Mouse (Mus musculus) naive thymus-derived CD4-positive, alpha-beta T cell, adult 2 months (primary cell): ENCODE data around the gene Arid5b.
A peak's percentile ranks its signal among the peaks of the same experiment; 100 is the strongest.
"Not testable (repeated sequence)": the region's sequence is repeated elsewhere in the genome, so short reads cannot be mapped to it uniquely, and the experiment has no call there.

Source experiments
- DNase-seq: peaks from one replicate; pipeline ENCODE4 v3.0.0-alpha.2; 2011; ENCODE audit warnings: low read depth

Arid5b gene

DNA sequence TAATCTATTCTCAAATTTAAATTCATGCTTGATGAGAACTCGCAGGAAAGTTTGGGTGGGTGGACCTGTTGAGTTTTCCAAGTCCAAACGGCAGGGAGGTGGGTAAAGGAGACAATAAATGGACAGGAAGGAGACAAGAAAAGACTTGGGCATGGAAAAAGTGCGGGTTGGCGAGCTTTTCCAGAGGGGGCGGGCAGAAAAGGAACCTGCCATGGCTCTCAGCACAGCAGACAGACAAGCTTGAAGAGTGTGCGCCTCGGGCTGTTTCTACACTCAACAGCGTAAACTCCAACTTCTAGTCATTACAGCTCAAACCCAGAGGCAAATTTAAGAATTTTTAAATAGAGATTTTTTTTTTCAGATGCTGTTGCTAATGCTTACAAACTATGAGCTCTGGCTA is 168.4 kb downstream of the Arid5b start:
- no peak for DNase-seq

- DNase-seq = no peak
Measured at GRCm38 (mm10) chr10:68109651-68110050, 168.9 kb downstream of the Arid5b start.

DNA sequence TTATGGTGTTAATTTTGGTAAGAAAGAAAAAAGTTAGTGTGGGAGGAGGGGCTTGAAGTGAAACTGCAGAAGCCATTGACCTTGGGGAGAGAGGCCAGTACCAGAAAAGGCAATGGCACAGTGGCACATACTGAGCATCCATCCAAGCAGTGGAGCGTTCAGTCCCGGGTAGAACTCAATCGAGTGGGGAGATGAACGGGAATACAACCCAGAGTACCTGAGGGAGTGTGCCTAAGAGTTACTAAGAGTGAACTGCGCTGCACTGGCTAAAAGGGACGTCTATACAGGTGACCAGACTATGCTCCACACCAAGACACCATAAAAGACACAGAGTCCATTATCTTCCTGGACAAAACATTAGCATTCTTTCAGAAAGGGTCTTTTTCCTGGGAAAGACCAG is 170.8 kb downstream of the Arid5b start:
- no peak for DNase-seq

DNA sequence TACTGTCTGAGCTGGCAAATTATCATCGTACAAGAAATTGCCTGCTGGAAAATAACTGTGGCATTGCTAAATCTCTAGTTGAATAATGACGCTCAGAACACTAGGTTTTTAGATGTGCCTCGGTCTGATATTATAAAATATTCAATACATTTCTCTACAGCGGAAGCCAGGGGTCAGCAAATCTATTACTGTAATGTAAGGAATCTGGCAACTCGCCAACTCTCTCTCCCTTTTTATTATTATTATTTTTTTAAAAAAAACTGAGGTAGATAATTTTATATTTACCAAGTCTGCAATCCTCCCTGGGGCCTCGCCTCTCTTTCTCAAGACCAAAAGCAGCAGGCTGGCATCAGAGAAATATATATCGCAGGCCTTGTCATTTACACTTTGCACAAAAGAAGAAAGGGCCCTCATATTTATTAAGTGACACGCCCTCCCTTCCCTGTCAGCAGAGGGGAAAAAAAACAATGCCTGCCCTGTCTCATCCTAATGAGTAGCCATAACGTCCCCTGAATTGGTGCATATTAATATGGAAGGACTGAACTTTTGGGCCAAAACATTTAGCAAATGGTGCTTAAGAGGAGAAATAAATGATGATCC is 172.1 kb downstream of the Arid5b start:
- no peak for DNase-seq

DNA sequence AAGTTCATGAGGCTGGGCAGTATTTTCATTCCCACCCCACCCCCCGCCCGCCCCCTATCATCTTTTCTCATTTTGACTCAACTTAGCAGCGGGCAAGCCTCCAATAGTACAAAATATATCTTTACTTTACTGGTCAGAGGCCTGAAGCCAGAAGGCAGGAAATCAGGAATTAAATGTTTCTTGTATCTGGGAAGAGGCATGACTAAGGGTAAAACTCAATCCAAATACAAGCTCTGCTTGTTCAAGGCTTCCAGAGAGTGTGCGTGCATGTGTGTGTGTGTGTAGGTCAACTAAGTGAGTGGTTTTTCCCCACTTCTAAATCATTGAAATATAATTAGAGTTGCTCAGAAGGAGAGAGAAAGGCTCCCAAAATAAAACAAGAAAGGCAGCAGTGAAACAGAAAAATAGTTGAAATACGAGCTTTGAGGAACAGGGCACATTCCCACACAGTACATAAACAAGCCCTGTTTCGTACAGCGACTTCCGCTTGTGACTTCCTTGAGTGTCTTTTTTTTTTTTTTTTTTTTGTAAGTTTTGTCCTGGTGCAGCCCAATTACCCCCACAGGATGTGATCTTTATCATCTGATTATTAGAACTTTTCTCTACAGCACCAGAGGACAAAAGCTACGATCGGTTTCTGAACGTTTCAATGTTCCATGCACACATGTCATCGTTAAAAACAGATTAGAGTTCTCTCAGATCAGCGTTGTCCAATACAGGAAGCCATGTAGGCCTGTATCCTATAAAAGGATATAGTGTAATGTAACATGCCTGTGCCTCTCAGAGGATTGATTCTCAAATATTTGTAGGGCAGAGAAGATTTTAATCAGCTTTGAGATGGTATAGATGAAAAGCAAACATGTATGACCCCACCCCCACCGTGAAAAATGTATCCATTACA is 173.4 kb downstream of the Arid5b start:
- DNase-seq = peak; percentile 75

DNA sequence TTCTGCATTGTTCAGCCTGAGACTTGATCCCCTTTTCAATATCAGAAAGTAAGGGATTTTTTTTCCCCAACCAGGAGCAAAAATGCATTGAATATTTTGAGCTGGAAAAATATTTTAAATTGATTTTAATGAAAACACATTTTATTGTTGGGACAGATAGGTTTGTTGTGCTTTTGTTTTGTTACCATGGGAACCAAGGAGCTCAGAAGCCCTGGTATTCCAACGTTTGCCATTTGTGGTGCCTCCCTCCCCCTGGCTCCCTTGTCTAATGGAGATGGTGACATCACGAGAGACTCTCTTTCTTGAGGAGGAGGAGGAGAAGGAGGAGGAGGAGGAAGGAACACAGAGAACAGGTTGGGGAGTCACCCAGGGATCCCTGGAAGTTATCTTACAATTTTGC is 174.1 kb downstream of the Arid5b start:
- DNase-seq = peak; percentile 47

DNA sequence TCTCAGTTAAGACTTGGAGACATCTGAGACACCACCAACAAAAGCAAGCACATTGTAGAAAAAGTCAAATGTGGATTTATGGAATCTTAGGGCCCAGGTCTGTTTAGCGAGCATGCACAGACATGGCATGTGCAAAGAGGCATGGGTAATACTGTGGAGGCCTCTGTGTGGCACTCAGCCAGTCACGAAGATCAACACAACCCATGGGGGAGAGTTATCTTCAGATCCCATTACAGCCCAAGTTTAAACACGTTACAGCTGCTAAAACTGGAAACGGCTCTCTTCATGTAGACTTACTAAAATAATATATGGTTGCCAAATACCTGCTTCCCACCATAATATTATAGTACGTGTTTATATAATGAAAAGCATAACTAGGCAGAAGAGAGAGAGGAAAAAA is 174.6 kb downstream of the Arid5b start:
- DNase-seq = no peak

DNA sequence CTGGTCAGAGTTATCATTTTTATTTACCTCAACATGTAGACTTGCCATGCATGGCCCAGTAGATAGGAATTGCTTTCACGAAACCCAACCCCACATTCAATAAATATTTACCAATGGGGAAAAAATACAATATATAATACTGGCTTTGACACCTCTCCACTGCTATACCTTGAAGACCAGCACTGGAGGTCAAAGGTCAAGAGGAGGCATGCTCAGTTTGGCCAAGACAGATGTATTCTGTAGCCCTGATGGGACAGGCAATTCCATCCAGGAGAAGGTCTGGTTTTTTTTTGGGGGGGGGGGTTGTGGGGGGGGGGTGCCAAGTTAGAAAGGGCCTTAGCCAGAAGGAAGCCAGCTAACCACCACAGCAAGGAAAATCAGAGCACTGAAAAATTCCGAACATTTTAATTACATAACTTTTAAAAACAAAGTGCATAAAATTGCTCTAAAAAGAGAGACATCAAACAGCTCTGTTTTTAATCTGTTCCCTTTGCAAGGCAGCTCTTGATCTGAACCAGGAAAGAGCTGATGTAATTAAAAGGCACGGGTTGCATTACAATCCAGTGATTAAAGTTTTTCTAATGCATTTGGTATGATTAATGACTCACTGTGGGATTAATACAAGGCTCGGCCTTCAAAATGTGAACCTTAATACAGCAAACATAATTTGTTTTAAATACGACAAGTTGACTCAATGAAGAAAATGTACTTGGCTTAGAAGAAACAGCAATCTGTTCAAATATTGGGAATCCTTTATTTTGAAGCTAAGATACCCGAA is 175.3 kb downstream of the Arid5b start:
- DNase-seq = no peak

DNA sequence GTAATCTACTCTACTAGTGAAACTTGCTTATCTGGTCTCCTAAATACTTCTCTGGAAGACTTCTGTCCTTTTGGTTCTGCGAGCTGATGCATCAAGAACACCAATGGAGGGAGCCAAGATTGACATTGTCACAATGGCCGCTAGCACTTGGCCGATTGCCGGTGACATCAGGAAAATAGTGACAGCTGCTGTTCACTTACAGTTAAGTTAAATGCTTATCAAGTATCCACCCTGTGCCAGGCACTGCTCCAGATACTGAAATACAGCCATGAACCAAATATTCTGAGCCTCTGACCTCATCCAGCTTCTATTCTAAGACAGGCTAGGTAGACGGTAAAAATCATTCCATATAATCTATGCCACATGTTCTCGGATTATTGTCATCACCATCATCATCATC is 176.0 kb downstream of the Arid5b start:
- no peak for DNase-seq

DNA sequence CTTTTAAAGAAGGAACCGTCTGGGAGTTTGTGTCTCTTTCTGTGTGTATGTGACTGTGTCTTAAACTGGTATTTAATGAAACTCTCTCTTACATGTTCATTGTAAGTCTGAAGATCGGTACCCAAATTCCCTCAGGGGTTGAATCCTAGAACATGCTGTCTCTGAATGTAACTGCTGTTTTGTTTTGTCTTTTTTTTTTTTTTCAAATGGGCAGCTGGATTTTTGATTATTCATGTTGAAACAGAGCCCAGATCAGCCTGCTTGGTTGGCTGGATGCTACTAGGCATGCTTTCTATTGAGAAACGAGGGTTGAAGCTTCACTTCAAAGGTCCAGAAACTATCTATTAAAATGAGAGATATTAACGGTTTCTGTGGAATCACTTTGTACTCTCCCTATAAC is 177.3 kb downstream of the Arid5b start:
- no peak for DNase-seq

- no peak for DNase-seq
Measured at GRCm38 (mm10) chr10:68100506-68100905, 178.0 kb downstream of the Arid5b start.

DNA sequence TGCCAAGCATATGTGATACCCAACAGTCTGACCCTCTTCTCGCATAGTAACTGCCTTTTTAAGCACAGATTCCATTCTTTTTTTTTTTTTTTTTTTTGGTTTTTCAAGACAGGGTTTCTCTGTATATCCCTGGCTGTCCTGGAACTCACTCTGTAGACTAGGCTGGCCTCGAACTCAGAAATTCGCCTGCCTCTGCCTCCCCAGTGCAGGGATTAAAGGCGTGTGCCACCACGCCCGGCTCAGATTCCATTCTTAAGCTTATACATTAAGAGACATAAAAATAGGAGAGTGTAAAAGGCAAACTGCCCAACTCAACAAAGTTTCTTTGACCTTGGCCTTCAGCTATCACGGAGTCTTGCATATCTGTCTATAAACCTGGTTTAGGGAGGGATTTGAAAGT is 178.7 kb downstream of the Arid5b start:
- not testable (repeated sequence) for DNase-seq

- no peak for DNase-seq
Measured at GRCm38 (mm10) chr10:68097821-68098675, 180.5 kb downstream of the Arid5b start.

GRCm38 (mm10) chr10:68096395-68096794 is 182.1 kb downstream of the Arid5b start:
- no peak for DNase-seq

GRCm38 (mm10) chr10:68095136-68095535 is 183.4 kb downstream of the Arid5b start:
- DNase-seq = no peak

- no peak for DNase-seq
Measured at GRCm38 (mm10) chr10:68093496-68093895, 185.0 kb downstream of the Arid5b start.

DNA sequence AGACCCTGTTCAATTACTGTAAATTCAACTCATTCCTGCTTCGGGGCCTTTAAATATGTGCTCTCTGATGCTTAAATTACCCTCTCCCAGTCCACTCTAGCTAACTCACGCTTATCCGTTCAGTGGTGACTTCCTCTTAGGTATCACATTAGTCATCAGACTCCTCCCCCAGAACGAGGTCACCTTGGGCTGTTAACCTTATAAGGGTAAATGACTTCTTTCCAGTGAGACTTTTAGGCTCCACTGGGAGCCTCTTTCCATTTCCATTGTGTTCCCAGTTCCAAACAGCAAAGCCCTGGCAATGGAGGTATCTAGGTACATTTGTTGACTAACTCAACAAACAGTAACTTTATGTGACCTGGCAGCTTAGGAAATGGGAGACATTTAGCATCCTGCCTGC is 186.7 kb downstream of the Arid5b start:
- DNase-seq = no peak

DNA sequence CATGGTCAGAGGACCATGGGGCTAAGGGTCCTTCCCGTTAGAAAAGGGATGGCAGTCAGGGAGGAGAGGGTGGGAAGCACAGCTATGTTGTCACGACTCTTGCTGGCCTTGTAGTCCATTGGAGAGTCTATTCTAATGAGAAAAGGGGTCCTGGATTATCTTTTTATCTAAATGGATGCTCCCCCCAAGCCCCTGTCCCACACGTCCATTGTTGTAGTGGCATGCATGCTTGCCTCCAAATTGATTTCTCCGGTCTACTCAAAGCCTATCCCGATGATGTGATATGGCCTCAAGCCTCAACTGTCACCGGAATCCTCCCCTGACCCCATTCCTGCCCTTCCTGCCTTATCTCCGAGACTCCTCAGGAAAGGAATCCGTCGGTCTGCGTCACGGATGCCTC is 187.5 kb downstream of the Arid5b start:
- DNase-seq = no peak

- DNase-seq = no peak
Measured at GRCm38 (mm10) chr10:68090544-68090943, 188.0 kb downstream of the Arid5b start.

- no peak for DNase-seq
Measured at GRCm38 (mm10) chr10:68090197-68090535, 188.4 kb downstream of the Arid5b start.

DNA sequence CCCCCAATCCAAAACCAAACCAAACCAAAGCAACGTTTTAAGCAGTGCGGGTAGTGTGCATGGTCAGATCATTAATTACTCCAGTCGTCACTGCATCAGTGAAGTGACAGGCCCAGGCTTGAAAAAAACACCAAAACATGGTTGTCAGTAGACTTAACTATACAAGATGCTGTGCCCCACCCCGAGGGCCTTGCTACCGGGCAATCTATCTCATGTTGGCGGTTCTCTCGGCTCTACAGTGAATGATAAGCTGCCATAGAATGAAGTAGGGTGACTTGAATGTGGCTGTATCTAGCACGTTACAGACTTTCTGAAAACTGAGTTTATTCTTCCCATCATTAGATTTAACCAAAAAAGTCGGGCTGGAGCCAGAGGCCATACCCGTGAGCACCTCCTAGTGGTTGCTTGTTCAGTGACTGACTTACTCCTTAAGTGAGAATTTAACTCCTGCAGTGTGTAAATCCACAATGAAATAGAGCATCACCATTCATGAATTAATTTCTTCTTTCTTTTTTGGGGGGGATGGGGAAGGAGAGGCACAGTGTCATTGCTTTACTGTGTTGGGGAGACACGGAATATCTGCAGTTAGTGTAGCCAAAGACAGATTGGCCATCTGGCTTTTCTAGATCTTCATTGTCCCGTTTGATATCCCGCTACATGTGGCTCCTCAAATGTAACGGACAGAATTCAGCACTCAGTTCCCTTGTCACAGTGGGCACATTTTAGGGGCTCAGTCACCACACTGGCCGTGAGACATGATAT is 188.9 kb downstream of the Arid5b start:
- DNase-seq = peak; percentile 74
